Mouse (Mus musculus) midbrain, embryonic 13.5 days (tissue): Measurements from ENCODE around the gene Gm17334. TPM values are rescaled to one million over a fixed set of nuclear protein-coding genes. Genes with fewer than 3 reads are reported as not detected.

ENCODE experiments used
- ATAC-seq: fragments of 200-750 bp; cut with Nextera tagmentation; 2 replicates; pipeline ENCODE4 v1.8.0; 2017; ENCODE audit warnings: mild to moderate bottlenecking, moderate TSS enrichment, moderate library complexity
- H3K27ac ChIP-seq: fragments of 300-500 bp; sonication (generic); 2 replicates; pipeline ENCODE4 v1.5.1; 2015; ENCODE audit warnings: inconsistent platforms, mild to moderate bottlenecking, moderate library complexity
- H3K27me3 ChIP-seq: fragments of 300-500 bp; sonication (generic); 2 replicates; pipeline ENCODE4 v1.6.1; 2015; ENCODE audit warnings: mild to moderate bottlenecking, inconsistent platforms
- H3K36me3 ChIP-seq: fragments of 300-500 bp; sonication (generic); 2 replicates; pipeline ENCODE4 v1.6.1; 2015; ENCODE audit warnings: mild to moderate bottlenecking, inconsistent platforms
- H3K4me1 ChIP-seq: fragments of 300-500 bp; sonication (generic); replicated peaks from 2 replicates; pipeline ENCODE4 v1.6.1; 2015; ENCODE audit warnings: inconsistent platforms
- H3K4me2 ChIP-seq: fragments of 300-500 bp; sonication (generic); replicated peaks from 2 replicates; pipeline ENCODE4 v1.6.1; 2015; ENCODE audit warnings: moderate library complexity, mild to moderate bottlenecking, inconsistent platforms
- H3K4me3 ChIP-seq: fragments of 300-500 bp; sonication (generic); replicated peaks from 2 replicates; pipeline ENCODE4 v1.5.1; 2015; ENCODE audit warnings: mild to moderate bottlenecking, inconsistent platforms
- H3K9ac ChIP-seq: fragments of 300-500 bp; sonication (generic); replicated peaks from 2 replicates; pipeline ENCODE4 v1.6.1; 2015; ENCODE audit warnings: mild to moderate bottlenecking, inconsistent platforms
- H3K9me3 ChIP-seq: fragments of 300-500 bp; sonication (generic); 2 replicates; pipeline ENCODE4 v1.6.1; 2016; ENCODE audit warnings: mild to moderate bottlenecking, inconsistent platforms
- WGBS: fragments of 180-500 bp; shearing (Covaris S2); methylation state at CpG from one replicate; pipeline ENCODE4 v1.1.7; 2015; 5-methylcytosine and 5-hydroxymethylcytosine counted together
- polyA plus RNA-seq: library from polyadenylated mRNA; unstranded; fragments of >200 nt; fragmentation: Nextera tagmentation; extraction: Ambion mirVana; gene quantifications from 2 replicates; pipeline ENCODE4 v1.2.1, GENCODE M21; 2015

Gm17334 gene
- polyA plus RNA-seq, 1 experiment from 2014 or later, result not detected

DNA sequence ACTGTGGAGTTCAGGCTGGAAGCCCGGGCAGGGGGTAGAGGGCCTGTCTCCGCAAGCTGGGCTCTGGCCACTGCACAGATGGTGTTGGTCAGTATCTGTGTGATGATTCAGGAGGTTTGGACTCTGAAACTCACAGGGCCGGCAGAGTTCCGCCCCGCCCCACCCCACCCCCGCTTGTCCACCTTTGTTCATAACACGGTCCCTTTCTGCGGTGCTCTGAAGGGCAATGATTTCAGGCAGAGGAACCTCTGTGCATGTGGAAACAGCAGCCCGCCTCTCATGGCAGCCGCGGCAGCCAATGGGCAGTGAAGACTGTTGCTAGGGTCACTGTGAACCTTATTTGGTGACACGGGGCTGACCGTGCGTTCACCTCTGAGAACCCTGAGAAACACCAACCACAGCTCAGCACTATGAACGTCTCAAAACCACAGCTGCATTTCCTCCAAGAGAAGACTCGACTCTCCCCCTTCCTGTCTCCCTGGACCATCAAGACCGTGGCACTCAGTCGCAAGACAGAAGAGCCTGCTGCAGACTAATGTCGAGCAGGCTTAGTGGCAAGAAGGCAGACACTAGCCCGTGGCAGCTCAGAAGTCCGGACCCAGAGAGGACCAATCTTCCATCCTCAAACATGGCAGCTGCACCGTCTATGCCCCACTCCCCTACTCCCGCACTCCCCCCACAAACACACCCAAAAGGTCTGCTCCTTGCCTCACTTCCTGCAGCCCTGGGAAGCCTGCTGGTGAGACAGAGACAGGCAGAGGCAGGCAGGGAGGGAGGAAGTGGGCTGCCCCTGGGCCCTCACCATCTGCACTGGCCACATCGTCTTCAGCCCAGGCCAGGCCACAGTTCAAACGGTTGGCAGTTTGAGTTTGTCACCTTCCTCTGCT, 21.9 kb upstream of the Gm17334 start:
- no peaks in the 10 kb centered on the region for H3K27me3 ChIP-seq
- no peak overlapping the region for H3K9ac ChIP-seq
- ATAC-seq, result no peak
- no peak overlapping the region for H3K4me2 ChIP-seq
- H3K4me3 ChIP-seq, result no peak overlapping the region
- peaks cover 14% of the 10 kb centered on the region for H3K4me1 ChIP-seq
- 78% methylated on average over 25 of the region's 25 CpGs for WGBS
- peaks cover 5% of the 10 kb centered on the region; the same call in 1 of the 2 replicates for H3K9me3 ChIP-seq
- no peak overlapping the region for H3K27ac ChIP-seq
- no peaks in the 10 kb centered on the region for H3K36me3 ChIP-seq

DNA sequence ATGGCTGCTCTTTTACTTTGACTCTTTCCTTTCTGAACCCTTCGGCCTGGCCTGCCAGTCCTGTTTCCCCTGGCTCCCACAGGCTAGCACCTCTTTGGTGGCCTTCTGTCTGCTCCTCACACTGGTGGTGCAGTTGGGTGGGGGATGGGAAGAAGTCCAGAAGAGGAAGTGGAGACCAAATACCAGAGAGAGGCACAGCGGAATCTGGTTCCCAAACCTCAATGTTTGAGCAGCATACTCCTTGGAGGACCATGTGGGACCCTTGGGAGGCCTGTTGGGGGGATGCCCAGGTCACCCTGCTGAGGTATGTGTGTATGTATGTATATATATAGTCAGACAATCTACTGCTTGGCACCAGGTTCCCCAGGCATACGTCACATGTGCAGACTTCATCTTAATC, 21.0 kb upstream of the Gm17334 start:
- Histone ChIP-seq H3K9ac (no peak overlapping the region), H3K27ac (no peak overlapping the region), H3K4me2 (no peak overlapping the region), H3K4me1 (peaks cover 14% of the 10 kb centered on the region), H3K27me3 (no peaks in the 10 kb centered on the region), H3K9me3 (peaks cover 5% of the 10 kb centered on the region; the same call in 1 of the 2 replicates), H3K4me3 (no peak overlapping the region), H3K36me3 (no peaks in the 10 kb centered on the region)
- WGBS, result 87% methylated on average over 3 of the region's 3 CpGs
- ATAC-seq, result no peak

DNA sequence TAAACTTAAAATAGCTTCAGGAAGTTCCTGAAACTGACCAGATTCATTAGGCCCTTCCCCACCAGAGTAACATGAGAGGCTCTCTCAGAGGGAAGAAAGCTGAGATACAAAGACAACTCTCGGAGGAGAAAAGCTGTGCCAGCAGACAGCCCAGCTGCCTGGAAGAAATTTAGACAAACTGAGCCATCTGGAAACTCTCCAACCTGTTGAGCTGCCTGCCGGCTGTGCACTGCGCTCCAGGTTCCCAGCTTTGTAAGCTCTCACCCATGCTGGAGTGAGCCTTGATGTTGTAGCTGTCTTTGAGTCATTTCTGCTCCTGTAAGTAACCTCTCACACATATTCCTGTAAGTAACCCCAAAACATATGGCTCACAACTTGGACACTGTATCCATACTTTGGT, 20.0 kb upstream of the Gm17334 start:
- H3K9ac ChIP-seq, result no peak overlapping the region
- no peak for ATAC-seq
- H3K9me3 ChIP-seq, result peaks cover 5% of the 10 kb centered on the region; the same call in 1 of the 2 replicates
- H3K4me2 ChIP-seq, result no peak overlapping the region
- H3K4me1 ChIP-seq, result peaks cover 14% of the 10 kb centered on the region
- no peak overlapping the region for H3K4me3 ChIP-seq
- WGBS, result 84% methylated on average over 3 of the region's 3 CpGs
- H3K36me3 ChIP-seq, result no peaks in the 10 kb centered on the region
- no peaks in the 10 kb centered on the region for H3K27me3 ChIP-seq
- no peak overlapping the region for H3K27ac ChIP-seq

DNA sequence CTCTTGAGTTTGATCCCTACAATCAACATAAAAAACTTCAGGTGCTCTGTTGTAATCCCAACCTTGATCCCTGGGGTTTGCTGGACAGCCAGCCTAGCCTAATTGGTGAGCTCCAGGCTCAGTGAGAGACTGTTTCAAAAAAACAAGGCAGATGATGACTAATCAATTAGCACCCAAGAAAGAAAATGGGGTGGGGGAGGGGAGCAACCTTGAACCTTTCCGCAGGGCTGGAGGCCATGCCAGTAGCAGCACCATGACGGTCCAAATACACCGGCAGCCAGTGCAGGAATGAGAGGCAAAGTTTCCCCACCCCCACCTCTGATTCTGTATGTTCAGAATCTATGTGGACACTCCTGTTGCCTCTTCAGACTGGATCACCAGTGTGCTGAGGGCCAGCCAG, 16.3 kb upstream of the Gm17334 start:
- Histone ChIP-seq H3K27me3 (no peaks in the 10 kb centered on the region), H3K9ac (no peak overlapping the region), H3K4me1 (no peaks in the 10 kb centered on the region), H3K9me3 (peaks cover 5% of the 10 kb centered on the region; the same call in 1 of the 2 replicates), H3K4me3 (no peak overlapping the region), H3K4me2 (no peak overlapping the region), H3K27ac (no peak overlapping the region), H3K36me3 (no peaks in the 10 kb centered on the region)
- 69% methylated on average over 3 of the region's 3 CpGs for WGBS
- no peak for ATAC-seq

DNA sequence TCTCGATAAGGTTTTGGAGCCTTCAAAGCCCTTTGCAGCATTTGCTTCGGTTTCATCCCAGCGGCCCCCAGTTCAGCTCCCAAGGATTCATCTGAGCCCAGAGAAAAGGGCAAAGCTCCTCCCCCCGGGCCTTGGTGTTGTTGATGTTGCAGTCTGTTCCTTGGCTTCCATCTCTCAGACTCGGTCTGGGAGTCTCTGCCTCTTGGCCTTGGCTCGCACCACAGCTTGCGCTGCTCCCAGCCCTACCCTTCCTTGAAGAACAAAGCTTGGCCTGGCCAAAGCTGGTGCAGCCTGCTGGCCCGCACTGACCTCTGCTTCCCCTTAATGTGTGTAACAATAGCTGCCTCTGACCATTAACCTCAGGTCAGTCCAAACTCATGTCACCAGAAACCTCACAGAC, 15.2 kb upstream of the Gm17334 start:
- no peak for ATAC-seq
- WGBS, result 69% methylated on average over 8 of the region's 8 CpGs
- H3K27me3 ChIP-seq, result no peaks in the 10 kb centered on the region
- H3K4me1 ChIP-seq, result no peaks in the 10 kb centered on the region
- no peak overlapping the region for H3K9ac ChIP-seq
- H3K4me3 ChIP-seq, result no peak overlapping the region
- H3K4me2 ChIP-seq, result no peak overlapping the region
- H3K27ac ChIP-seq, result no peak overlapping the region
- no peaks in the 10 kb centered on the region for H3K36me3 ChIP-seq
- H3K9me3 ChIP-seq, result peaks cover 5% of the 10 kb centered on the region; the same call in 1 of the 2 replicates

DNA sequence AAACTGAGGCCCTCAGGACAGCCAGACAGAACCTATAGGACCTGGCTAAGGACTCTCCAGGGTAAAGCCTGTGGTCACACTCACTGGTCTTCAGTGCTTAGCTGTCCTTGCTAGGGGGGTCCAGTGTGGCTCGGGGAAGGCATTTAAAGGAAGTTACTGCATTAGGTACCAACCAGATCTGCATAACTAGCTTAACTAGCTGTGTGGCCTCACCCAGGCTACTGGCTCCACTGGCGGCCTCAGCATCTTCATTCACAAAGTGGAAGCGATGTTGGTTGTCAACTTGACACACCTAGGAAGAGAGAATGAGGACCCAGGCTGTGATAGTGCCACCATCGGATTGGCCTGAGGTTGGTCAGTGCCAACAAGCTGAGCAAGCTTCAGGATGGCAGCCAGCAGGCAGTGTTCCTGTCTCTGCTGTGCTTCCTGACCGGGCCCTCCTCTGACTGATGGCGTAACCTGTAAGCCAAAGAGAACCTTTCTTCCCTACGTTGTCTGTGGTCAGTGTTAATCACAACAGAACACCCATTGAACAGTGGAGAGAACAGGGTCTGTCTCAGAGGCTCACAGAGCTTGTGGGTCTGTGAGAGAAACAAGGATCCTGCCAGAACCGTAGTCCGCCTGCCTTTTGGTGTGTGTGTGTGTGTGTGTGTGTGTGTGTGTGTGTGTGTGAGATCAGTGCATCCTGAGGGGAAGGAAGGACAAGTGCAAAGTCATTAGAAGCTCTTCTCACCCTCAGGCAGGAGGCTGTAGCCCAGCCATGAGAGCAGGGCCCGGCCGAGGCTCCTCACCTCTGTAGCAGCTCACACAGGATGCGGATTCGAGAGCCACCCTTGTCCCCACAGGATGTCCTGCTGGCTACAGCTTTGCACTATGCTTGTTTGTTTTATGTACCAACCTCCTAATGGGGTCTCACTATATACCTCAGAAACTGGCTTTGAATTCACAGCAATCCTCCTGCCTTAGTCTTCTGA, 13.4 kb upstream of the Gm17334 start:
- Histone ChIP-seq H3K27ac (no peak overlapping the region), H3K27me3 (no peaks in the 10 kb centered on the region), H3K36me3 (no peaks in the 10 kb centered on the region), H3K9ac (no peak overlapping the region), H3K4me1 (no peaks in the 10 kb centered on the region), H3K4me3 (no peak overlapping the region), H3K9me3 (peaks cover 5% of the 10 kb centered on the region; the same call in 1 of the 2 replicates), H3K4me2 (no peak overlapping the region)
- ATAC-seq, result no peak
- WGBS, result 80% methylated on average over 13 of the region's 13 CpGs

DNA sequence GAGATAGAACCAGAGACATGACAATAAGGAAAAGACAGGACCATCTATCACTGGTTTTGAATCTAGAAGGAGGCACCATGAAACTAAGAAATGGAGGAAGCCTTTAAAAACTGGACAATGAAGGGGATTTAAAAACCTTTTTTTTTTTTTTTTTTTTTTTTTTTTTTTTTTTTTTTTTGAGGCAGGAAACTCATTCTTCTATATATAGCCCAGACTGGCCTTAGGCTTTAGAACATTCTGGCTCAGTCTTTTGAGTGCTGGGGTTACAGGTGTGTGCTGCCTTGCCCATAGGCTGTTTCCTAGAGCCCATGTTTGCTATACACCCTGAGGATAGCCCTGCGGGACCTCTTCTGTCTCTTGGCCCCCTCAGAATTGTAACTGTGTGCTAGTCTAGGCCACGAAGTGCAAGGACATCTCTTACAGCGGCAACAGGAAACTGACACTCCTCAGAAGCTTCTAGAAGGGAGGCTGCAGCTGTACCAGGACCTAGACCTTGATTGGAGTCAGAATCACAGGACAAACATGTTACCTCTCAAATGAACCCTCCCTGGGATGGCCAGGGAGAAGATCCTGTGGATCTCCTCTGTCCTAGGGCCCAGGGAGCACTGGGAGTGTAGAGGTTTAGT, 12.4 kb upstream of the Gm17334 start:
- no peak overlapping the region for H3K4me3 ChIP-seq
- H3K36me3 ChIP-seq, result no peaks in the 10 kb centered on the region
- WGBS, result 90% methylated on average over 3 of the region's 3 CpGs
- H3K27ac ChIP-seq, result no peak overlapping the region
- no peaks in the 10 kb centered on the region for H3K27me3 ChIP-seq
- H3K4me2 ChIP-seq, result no peak overlapping the region
- no peak for ATAC-seq
- peaks cover 3% of the 10 kb centered on the region; the same call in 1 of the 2 replicates for H3K9me3 ChIP-seq
- no peak overlapping the region for H3K9ac ChIP-seq
- no peaks in the 10 kb centered on the region for H3K4me1 ChIP-seq

DNA sequence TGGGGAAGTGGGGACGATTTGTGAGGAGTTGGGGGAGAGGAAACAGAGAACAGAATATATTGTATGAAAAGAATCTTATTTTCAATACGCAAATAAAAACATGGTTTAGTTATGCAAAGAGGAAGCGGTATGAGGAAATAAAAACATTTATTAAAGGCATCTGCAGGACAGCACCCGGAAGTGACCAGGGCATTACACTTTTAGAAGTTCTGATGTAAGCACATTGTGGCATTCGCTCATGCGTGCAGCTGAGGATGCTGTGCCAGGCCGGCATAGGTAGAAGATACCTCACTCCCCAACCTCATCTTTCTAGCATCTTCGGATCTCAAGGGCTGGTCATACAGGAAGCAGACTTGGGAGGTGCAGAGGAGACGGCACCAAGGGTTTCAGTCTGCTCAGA, 10.3 kb upstream of the Gm17334 start:
- 90% methylated on average over 9 of the region's 9 CpGs for WGBS
- ATAC-seq, result no peak
- no peaks in the 10 kb centered on the region for H3K36me3 ChIP-seq

DNA sequence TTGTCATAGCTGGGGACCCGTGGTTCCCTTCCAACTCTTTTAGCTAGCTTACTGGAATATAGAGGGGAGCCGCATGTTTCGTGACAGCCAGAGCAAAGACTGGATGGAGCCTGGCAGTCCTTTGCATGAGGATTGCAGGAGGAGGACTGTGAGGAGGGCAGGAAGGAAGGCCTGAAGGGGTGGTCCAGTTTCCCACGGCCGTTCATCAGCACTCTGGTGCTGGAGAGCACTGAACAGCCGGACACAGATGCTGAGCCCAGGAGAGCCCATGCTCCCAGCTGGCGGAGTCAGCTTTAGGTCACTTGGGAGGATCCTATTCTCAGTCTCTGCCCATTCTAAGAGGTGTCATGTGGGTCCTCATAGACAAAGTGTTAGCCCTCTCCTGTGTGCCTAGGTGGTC, 9.0 kb upstream of the Gm17334 start:
- H3K9ac ChIP-seq, result no peak overlapping the region
- no peak for ATAC-seq
- H3K27me3 ChIP-seq, result no peaks in the 10 kb centered on the region
- no peaks in the 10 kb centered on the region for H3K36me3 ChIP-seq
- no peaks in the 10 kb centered on the region for H3K9me3 ChIP-seq
- H3K4me2 ChIP-seq, result no peak overlapping the region
- H3K4me3 ChIP-seq, result no peak overlapping the region
- no peak overlapping the region for H3K27ac ChIP-seq
- no peaks in the 10 kb centered on the region for H3K4me1 ChIP-seq
- WGBS, result 93% methylated on average over 7 of the region's 7 CpGs

More for the DNA sequence above, 10.3 kb upstream of the Gm17334 start:
- Histone ChIP-seq H3K4me3 (no peak overlapping the region), H3K9me3 (no peaks in the 10 kb centered on the region), H3K27ac (no peak overlapping the region), H3K4me1 (no peaks in the 10 kb centered on the region), H3K9ac (no peak overlapping the region), H3K4me2 (no peak overlapping the region), H3K27me3 (no peaks in the 10 kb centered on the region)

DNA sequence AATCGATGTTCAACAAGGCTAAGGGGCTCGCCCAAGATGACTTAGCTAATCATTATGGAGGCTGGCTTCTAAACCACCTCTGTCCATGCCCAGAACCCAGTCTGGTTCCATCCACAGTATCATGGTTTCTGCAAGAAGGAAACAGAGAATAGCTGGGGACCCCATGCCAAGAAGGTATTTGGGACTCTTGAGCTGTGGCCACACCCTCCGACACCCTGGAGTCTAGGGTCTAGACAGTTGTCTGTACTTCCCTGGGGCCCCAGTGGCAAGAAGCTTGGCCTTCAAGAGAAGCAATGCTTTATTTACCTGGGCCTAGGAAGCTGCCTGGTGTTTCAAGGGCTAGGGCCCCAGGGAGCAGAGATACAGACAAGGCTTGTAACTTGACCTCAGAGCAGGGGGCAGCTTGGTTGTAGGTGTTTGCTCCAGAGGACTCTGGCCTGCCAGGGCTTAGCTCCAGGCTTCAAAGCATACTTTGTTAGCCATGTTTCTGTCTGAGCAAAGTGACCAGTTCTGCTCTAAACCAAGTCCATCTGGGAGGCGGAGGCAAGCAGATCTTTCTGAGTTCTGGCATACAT, 8.3 kb upstream of the Gm17334 start:
- no peaks in the 10 kb centered on the region for H3K9me3 ChIP-seq
- no peak overlapping the region for H3K9ac ChIP-seq
- H3K27ac ChIP-seq, result no peak overlapping the region
- H3K4me3 ChIP-seq, result no peak overlapping the region
- no peaks in the 10 kb centered on the region for H3K36me3 ChIP-seq
- WGBS, result 92% methylated on average over 4 of the region's 4 CpGs
- no peaks in the 10 kb centered on the region for H3K27me3 ChIP-seq
- no peaks in the 10 kb centered on the region for H3K4me1 ChIP-seq
- no peak for ATAC-seq
- H3K4me2 ChIP-seq, result no peak overlapping the region

DNA sequence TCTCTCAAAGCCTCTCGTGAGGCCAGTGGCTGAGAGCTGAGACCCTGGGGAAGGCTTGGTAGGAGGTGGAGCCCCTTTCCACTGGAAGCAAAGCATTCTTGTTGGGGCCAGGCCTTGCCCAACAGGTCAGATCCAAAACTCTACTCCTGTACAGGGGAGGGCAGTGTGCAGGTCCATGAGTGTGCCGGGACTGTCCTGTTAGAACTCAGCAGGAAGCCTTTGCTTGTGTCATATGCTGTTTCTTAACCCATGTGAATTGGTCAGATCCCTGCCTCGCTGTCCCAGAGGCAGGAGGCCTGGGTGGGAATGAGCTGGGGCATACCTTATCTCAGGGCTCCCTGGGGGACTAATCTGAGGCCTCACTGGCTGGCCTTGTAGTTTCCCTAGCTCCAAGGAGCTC, 7.3 kb upstream of the Gm17334 start:
- Histone ChIP-seq H3K36me3 (no peaks in the 10 kb centered on the region), H3K4me2 (no peak overlapping the region), H3K27me3 (no peaks in the 10 kb centered on the region), H3K27ac (no peak overlapping the region), H3K4me3 (no peak overlapping the region), H3K9me3 (no peaks in the 10 kb centered on the region), H3K4me1 (no peaks in the 10 kb centered on the region), H3K9ac (no peak overlapping the region)
- WGBS, result 72% methylated on average over 3 of the region's 3 CpGs
- no peak for ATAC-seq
